Mouse (Mus musculus) c-Kit-positive CD71-negative TER-119-negative erythroid progenitor cells, embryonic 14.5 days (primary cell): ENCODE data around the gene Gp9.

Experiments used
- DNase-seq: peaks from one replicate; pipeline ENCODE4 v3.0.0-alpha.2; 2013; ENCODE audit warnings: low read depth

The Gp9 gene

GRCm38 (mm10) chr6:87787108-87787890 lies 9.4 kb downstream of the Gp9 start:
- no peak for DNase-seq

DNA sequence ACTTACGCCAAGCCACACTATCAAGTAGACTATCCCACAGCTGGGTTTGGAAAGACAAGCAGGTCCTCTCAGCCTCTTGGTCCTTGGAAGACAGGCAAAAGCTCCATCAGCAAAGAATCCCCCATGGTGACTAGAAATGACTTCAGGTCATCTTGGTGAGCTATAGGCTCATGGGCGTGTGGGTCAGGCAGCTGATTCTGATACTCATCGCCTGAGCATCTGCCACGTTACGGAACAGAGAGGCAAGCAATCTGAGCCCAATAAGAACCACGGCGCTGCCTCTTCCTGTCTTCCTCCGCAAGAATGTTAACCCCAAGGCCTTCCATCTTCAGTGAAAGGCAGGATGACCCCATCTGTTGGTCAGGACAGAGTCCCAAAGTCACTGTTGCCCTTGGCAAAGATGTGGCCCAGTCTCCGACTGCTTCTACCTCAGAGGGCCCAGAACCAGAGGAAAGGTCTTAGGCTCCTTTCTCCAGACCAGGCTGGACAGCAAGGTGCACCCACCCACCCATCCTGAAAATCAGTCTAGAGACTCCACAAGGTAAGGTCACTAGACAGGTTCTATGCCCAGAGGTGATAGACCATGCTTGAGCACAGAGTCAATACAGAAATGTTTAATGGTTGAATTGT lies 10.5 kb downstream of the Gp9 start:
- DNase-seq, result no peak

DNA sequence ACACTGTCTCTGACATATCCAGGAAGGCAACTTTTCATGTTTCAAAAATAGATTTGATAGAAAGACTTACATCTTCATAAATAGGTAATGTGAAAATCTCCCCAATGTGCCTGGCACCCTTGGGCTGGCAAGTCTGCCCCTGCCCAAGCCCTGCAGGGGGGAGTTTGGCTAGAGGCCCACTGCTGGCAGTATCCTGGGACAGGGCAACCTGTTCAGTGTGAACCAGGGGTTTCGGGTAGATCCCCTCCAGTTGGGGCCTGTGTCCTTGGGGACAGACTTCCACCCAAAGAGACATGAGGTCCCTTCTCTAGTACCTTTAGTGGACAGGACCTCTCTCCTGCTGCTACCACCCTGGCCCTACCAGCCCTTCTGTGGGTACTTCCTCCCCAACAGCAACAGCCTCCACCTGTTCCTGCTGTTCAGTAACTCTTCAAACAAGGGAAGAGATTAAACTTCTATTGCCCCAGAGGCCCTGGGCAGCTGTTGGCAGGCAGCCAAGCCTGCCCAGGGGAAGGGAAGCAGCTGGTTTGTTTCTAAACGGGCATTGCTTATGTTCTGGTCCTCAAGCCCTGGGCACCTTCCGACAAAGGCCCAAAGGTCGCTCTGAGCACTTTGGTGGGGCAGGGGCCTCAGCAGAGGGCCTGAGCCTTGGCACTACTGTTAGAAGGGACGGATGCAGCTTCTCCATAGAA lies 11.2 kb downstream of the Gp9 start:
- no peak for DNase-seq

DNA sequence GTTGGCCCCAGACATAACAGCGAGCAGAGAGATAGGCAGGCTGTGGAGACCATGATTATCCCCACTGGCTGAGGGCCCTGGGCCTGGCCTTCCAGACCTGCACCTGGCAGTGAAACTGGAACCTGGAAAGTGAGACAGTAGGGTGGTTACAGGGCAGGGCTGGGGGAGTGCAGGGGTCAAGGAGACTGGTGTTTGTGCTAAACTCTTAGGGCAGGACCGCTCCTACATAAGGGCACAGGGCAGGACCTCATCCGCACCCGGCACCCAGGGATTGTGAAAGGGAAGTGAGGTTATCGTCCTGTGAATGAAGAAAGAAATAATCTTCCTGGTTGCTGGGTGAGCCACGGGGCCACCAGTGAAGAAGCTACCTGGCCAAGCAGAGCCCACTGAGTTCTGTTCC lies 11.9 kb downstream of the Gp9 start:
- DNase-seq, result no peak

DNA sequence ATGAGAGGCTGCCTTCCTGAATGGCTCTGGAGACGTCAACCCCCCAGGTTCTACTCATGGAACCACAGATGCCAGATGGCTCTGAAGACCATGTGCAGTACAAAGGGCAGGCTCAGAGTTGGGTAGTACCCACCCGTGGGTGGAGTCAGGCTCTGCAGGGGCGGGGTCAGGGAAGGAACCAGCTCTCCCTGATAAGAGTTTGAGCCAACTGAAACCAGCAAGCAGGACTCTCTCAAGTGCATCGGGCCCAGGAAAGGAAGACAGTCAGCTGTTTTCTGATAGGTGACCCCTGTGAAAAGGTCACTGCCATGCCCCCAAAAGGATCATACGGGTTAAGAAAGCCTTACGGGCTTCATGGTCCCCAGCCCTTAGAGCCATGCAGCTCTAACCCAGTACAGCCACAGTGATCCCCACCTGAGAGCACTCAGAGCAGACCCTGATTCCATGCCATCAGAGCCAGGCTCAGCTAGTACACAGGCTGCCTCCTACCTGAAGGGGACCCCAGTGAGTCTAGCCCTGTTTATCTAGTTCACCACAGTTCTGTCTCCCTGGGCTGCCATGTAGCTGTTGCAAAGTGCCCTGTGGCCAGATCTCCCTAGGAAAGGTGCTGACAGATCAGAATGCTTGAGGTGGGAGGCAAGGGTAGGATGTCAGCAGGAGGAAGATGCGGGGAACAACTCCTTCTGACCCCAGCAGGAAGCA lies 13.1 kb downstream of the Gp9 start:
- DNase-seq, result no peak

DNA sequence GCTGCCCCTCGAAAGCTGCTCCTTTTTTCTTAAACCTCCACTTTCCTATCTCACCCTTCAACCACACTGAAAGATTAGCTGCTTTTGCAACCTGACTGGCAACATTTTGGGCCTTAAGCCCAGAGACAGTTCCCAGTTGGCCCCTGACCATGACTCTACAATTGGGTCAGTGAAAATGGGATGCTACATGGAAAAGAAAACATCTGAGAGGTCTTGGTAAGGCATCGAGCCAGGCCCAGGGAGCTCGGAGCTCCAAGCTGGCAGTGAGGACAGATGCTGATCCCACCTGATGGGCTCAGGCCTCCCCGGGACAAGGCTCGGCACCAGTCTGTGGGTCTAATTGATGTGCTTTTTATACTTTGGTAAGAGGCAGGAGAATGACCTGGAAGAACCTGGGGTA lies 14.0 kb downstream of the Gp9 start:
- no peak for DNase-seq

- no peak for DNase-seq
Observed at GRCm38 (mm10) chr6:87793821-87794510, 16.1 kb downstream of the Gp9 start.

DNA sequence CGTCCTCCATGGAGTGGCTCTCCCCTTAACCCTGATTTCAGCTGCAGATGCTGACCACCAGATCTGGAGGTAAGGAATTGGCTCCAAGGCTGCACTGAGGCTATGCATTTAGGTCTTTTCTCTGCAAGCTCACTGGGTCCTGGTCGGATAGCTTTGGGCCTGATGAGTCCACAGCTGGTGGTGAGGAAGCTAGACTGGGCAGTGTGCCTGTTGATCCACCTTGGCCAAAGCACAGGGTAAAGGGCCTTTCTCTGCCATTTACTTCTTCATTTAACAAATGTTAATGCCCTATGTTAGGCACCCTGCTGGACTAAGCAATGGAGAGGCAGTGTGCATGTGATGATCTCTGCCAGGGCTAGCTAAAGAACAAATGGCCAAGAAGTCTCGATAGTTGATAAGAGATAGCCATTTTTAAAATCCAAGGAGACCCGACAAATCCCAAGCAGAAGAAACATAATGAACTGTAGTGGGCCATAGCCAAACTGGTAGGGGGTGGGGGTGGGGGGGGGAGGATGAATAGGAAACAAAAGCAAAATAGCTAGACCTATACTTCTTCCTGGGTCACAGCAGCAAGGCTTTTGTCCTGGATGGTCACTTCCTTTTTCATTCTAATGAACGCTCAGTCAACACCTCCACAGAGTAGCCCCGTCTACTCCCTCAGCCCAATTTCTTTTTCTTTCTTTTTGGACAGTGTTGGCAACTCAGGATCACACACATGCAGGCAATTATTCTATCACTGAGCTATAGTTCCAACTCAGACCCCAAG lies 17.7 kb downstream of the Gp9 start:
- no peak for DNase-seq

DNA sequence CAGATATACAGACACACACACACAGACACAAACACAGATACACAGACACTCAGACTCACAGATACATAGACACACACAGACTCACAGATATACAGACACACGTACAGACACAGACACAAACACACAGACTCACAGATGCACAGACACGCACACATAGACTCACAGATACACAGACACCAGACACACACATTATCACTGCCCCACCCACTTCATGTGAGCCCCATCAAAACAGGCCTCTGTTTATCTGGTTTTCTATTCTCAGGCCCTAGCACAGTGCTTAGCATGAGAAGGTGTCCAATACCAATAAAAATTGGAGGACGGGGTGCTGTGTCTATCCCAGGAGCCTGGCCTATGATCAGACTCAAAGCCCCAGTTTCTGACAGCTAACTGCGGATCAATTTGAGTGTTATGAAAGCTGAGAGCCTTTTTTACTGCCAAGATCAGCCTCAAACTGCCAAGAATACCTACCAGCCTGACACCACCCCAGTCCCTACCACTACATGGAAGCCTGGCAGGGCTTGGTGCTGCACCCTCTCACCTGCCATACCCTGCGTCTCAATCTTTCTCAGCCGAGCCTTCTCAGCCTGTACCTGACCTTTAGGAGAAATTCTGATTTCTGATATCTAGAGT lies 18.5 kb downstream of the Gp9 start:
- DNase-seq, result no peak

GRCm38 (mm10) chr6:87797321-87797720 lies 19.4 kb downstream of the Gp9 start:
- no peak for DNase-seq

DNA sequence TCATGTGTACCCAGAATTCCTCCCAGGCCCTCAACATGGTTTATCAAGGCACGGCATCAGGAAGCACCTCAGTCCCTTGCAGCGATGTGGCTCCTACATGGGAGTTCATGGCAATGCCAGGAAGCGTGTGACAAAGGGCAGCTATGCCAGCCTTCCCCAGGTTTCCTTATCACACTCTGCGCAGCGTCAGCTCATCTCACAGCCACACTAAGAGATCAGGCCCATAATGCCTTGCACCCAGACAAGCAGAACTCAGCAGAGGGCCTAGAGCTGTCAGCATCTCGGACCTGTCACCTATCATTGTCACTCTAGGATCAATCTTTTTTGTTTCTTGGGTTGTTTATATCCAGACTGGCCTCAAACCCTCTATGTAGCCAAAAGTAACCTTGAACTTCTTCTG lies 21.7 kb downstream of the Gp9 start:
- no peak for DNase-seq

DNA sequence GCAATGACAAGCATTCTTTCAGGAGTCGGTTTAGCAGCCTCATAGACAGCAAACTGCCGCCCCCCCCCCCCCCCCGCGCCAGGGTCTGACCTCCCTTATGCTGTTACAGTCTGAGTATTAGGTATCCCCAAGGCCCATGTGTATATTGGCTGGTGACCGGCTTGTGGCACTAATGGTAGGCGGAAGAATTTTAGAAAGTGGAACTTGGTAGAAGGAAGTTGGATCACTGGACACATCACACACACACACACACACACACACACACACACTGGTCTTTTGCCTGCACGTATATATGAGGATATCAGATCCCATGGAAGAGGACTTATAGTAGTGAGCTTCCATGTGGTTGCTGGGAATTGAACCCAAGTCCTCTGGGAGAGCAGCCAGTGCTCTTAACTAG lies 24.6 kb downstream of the Gp9 start:
- DNase-seq, result no peak

GRCm38 (mm10) chr6:87804036-87804435 lies 26.2 kb downstream of the Gp9 start:
- DNase-seq, result no peak

DNA sequence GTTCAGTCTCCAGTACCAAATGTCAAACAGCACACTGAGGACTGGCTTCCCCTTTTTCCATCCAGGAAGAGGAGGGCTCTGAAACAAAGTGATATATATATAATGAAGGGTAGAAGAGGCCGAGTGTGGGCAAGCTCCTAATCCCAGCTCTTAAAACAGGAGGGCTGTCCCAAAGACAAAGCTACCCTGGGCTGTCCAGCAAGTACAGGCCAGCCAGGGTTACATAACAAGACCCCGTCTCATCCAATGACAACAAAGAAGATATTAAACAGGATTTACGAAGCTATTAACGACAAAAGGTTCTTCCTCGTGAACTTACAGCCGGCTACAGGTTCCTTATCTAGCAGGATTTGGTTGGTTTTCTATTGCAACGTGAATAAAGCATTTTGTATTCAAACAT lies 27.0 kb downstream of the Gp9 start:
- no peak for DNase-seq

DNA sequence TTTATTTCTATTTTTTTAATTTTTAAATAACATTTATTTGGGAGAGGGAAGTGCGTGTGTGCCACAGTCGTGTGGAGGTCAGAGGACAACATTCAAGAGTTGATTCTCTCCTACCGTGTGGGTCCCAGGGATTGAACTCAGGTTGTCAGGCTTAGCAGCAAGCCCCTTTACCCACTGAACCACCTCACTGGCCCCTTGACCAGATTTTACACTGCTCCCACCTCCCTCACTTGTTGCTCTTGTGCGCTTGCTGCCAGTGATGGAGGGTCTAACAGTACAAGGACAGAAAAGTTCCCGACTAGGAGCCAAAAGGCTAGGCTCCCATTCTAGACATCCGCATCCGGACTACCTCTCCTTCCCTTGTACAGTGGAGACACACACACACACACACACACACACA lies 27.6 kb downstream of the Gp9 start:
- no peak for DNase-seq

DNA sequence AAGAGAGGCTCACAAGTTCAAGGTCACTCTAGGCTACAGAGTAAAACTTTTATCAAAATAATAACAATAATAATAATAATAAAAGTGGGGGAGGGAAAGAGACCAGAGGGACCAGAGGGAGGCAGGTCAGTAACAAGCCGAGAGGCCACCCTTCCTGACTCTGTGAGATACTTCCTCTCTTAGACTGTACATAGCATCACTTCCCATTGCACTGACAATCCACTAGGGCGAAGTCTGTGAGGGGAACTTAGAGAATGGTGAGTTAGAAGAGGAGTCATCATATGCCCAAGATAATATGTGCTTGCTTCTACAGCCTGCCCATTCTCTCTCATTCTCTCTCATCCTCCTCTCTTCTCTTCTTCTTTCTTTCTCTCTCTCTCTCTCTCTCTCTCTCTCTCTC lies 28.2 kb downstream of the Gp9 start:
- no peak for DNase-seq

- DNase-seq, result no peak
Observed at GRCm38 (mm10) chr6:87806857-87807256, 29.0 kb downstream of the Gp9 start.

- no peak for DNase-seq
Observed at GRCm38 (mm10) chr6:87807735-87808440, 30.0 kb downstream of the Gp9 start.

DNA sequence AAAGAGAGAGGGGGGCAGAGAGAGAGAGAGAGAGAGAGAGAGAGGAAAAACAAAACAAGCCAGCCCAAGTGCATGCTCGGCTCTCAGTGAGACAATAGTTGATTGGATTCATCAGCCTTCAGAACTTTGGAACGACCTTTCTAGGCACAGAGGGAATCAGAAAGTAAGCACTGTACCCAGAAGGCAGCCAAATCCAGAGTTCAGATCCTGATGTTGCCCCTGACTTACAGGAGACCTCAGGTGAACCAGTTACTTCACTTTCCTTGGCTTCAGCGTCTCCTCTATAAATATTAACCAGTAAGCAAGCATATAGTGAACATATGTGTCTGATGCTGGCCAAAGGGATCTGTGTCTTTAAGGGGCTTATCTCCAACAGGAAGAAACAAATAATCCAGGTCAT lies 30.6 kb downstream of the Gp9 start:
- DNase-seq, result no peak

- no peak for DNase-seq
Observed at GRCm38 (mm10) chr6:87809144-87809543, 31.3 kb downstream of the Gp9 start.
